Mouse (Mus musculus) embryonic facial prominence, embryonic 11.5 days (tissue): Measurements from ENCODE around the gene B430218F22Rik. TPM values are rescaled to one million over a fixed set of nuclear protein-coding genes. Genes with fewer than 3 reads are reported as not detected.
A peak's percentile ranks its signal among the peaks of the same experiment; 100 is the strongest.
"Not testable (repeated sequence)": the region's sequence is repeated elsewhere in the genome, so short reads cannot be mapped to it uniquely, and the experiment has no call there.

Experiments used
- ATAC-seq: fragments of 200-750 bp; cut with Nextera tagmentation; replicated peaks from 2 replicates; pipeline ENCODE4 v1.8.0; 2017; ENCODE audit warnings: low read depth; ENCODE audit not compliant: insufficient number of reproducible peaks, low FRiP score, low TSS enrichment
- DNase-seq: peaks from one replicate; pipeline ENCODE4 v3.0.0-alpha.2; 2015; ENCODE audit warnings: low spot score
- H3K27ac ChIP-seq: fragments of 300-500 bp; sonication (generic); replicated peaks from 2 replicates; pipeline ENCODE4 v1.5.1; 2014; ENCODE audit warnings: mild to moderate bottlenecking, low read depth, low read length, control low read depth
- H3K27me3 ChIP-seq: fragments of 300-500 bp; sonication (generic); 2 replicates; pipeline ENCODE4 v1.6.1; 2014; ENCODE audit warnings: mild to moderate bottlenecking, low read length, moderate library complexity, mixed read lengths; ENCODE audit not compliant: control insufficient read depth, insufficient read depth
- H3K36me3 ChIP-seq: fragments of 300-500 bp; sonication (generic); replicated peaks from 2 replicates; pipeline ENCODE4 v1.6.1; 2014; ENCODE audit warnings: low read depth, mild to moderate bottlenecking, low read length, moderate library complexity, mixed read lengths; ENCODE audit not compliant: control insufficient read depth, insufficient read depth
- H3K4me1 ChIP-seq: fragments of 300-500 bp; sonication (generic); 2 replicates; pipeline ENCODE4 v1.6.1; 2014; ENCODE audit warnings: low read length, mixed read lengths; ENCODE audit not compliant: control insufficient read depth, insufficient read depth
- H3K4me2 ChIP-seq: fragments of 300-500 bp; sonication (generic); 2 replicates; pipeline ENCODE4 v1.6.1; 2014; ENCODE audit warnings: low read depth, mild to moderate bottlenecking, control low read depth, low read length, moderate library complexity
- H3K4me3 ChIP-seq: fragments of 300-500 bp; sonication (generic); 2 replicates; pipeline ENCODE4 v1.5.1; 2014; ENCODE audit warnings: low read depth, low read length, control low read depth
- H3K9ac ChIP-seq: fragments of 300-500 bp; sonication (generic); replicated peaks from 2 replicates; pipeline ENCODE4 v1.6.1; 2014; ENCODE audit warnings: mild to moderate bottlenecking, control low read depth, low read length
- H3K9me3 ChIP-seq: fragments of 300-500 bp; sonication (generic); replicated peaks from 2 replicates; pipeline ENCODE4 v1.6.1; 2016; ENCODE audit warnings: mild to moderate bottlenecking, low read length, inconsistent platforms, mixed read lengths; ENCODE audit not compliant: control insufficient read depth
- WGBS: fragments of 180-500 bp; shearing (Covaris S2); extraction: QIAGEN DNeasy Blood & Tissue Kit; methylation state at CpG from one replicate; pipeline ENCODE4 v1.1.7; 2014; 5-methylcytosine and 5-hydroxymethylcytosine counted together
- polyA plus RNA-seq: library from polyadenylated mRNA; unstranded; fragments of >200 nt; fragmentation: Nextera tagmentation; extraction: Ambion mirVana; gene quantifications from 2 replicates; pipeline ENCODE4 v1.2.1, GENCODE M21; 2014

Gene B430218F22Rik
- polyA plus RNA-seq, 1 experiment from 2014 or later = 0.50 TPM

DNA sequence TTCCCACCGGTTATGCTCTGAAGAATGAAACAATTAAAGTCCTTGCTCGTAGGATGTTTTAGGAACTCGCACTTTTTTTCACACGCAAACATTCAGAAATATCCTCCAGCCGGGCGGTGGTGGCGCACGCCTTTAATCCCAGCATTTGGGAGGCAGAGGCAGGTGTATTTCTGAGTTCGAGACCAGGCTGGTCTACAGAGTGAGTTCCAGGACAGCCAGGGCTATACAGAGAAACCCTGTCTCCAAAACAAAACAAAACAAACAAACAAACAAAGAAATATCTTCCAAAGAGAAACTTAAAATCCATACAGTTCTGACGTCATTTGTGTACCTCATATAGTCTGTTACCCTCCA, 995 bp downstream of the B430218F22Rik start:
- whole genome bisulfite sequencing = 10% methylated on average over 10 of the region's 10 CpGs
- H3K4me3 ChIP-seq = peak overlapping the region; percentile 92
- not testable (repeated sequence) for H3K27ac ChIP-seq

DNA sequence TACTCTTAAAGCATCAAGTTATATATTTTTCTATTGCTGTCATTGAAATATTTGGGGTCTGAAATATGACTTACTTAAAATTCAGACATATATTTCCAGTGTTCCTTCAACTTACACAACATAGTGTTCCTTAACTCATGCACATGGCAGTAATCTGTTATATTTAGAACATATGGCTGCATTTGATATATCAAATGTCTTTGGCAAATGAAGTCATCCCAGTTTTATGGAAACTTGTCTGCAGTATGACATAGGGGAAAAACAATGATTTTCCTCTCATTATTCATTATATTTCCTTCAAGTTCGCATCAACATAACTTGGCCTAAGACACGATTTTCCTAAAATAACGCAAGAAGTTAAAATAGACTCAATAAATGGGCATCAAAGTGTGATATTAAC, 9.4 kb downstream of the B430218F22Rik start:
- Histone ChIP-seq H3K4me3 (no peak overlapping the region), H3K27me3 (no peaks in the 10 kb centered on the region), H3K4me2 (no peak overlapping the region), H3K27ac (no peak overlapping the region), H3K9ac (no peak overlapping the region), H3K4me1 (no peaks in the 10 kb centered on the region), H3K9me3 (no peaks in the 10 kb centered on the region), H3K36me3 (no peaks in the 10 kb centered on the region)
- DNase-seq (no peak), ATAC-seq (no peak)
- 89% methylated on average over 3 of the region's 3 CpGs for WGBS

More for the DNA sequence above, 995 bp downstream of the B430218F22Rik start:
- H3K27me3 ChIP-seq, H3K4me2 ChIP-seq, H3K36me3 ChIP-seq, H3K9me3 ChIP-seq, H3K4me1 ChIP-seq, DNase-seq, H3K9ac ChIP-seq: not testable (repeated sequence)
- ATAC-seq = peak; percentile 75

DNA sequence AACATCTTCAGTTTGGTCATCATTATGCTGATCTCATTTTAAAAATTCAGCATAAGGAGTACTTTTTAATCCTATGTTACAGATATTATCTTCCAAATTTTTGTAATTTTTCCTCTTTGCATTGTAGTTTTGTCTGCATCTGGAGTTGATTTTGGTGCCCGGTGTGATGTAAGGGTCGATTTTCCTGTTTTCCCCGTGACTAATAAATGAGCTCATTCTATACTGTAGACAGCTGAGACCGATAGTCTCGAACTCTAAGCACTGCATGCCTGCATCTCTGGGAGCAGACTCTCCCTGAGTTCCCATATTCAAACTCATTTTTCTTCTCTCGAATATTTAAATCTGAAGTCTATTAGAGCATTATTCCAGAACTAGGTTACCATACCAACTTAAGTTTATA, 13.9 kb downstream of the B430218F22Rik start:
- Histone ChIP-seq H3K4me1 (no peaks in the 10 kb centered on the region), H3K4me3 (no peak overlapping the region), H3K36me3 (no peaks in the 10 kb centered on the region), H3K9me3 (no peaks in the 10 kb centered on the region), H3K9ac (no peak overlapping the region), H3K27ac (no peak overlapping the region), H3K27me3 (no peaks in the 10 kb centered on the region), H3K4me2 (no peak overlapping the region)
- 0 out of 2 replicates have a peak, but pooled peaks have one; percentile 58 for ATAC-seq
- DNase-seq = peak; percentile 63
- WGBS = 41% methylated on average over 6 of the region's 6 CpGs

DNA sequence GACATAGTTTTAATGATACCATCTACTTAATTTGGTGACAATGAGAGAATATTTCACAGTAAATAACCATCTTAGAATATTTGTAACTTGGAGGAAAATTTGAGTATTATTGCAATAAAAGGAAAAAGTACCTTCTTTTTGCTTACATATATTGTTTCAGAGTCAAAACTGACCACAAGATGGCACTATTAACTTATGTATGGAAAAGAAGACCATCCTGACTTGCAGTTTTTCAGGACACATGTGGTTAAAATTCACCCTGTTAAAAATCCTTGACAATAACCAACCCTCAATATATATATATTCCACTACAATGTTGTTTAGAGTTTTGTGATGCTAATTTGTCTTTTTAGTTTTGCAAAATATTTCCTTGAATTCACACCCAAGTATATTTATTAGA, 17.1 kb downstream of the B430218F22Rik start:
- H3K4me1 ChIP-seq = no peaks in the 10 kb centered on the region
- no peak overlapping the region for H3K4me2 ChIP-seq
- no peak overlapping the region for H3K9ac ChIP-seq
- peak; percentile 89 for DNase-seq
- H3K36me3 ChIP-seq = no peaks in the 10 kb centered on the region
- H3K27ac ChIP-seq = no peak overlapping the region
- no peaks in the 10 kb centered on the region for H3K9me3 ChIP-seq
- H3K27me3 ChIP-seq = no peaks in the 10 kb centered on the region
- H3K4me3 ChIP-seq = no peak overlapping the region
- no peak for ATAC-seq

GRCm38 (mm10) chr13:118411297-118411992, 25.0 kb downstream of the B430218F22Rik start:
- Histone ChIP-seq H3K9me3 (no peaks in the 10 kb centered on the region), H3K27me3 (no peaks in the 10 kb centered on the region), H3K4me2 (no peak overlapping the region), H3K4me1 (no peaks in the 10 kb centered on the region), H3K36me3 (no peaks in the 10 kb centered on the region), H3K4me3 (no peak overlapping the region), H3K9ac (no peak overlapping the region), H3K27ac (no peak overlapping the region)
- no peak for ATAC-seq
- DNase-seq = no peak
- WGBS = 81% methylated on average over 6 of the region's 6 CpGs

DNA sequence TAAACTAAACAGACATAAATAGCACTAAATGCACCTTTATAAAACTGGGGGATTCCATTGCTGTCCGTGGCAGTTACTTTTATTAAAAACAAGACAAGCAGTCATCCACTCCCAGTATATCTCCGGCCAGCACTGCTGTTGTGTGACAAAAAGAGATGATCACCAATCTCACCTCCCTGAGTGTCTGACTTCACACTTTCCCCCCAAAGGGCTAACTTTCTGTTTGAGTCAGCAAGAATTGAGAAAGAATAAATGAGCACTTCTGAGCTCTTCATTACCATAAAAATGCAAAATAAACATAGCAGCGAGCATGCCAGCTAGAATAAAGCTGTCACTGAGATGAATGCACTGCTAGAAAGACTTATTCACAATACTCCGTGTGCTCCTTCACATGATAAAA, 31.7 kb downstream of the B430218F22Rik start:
- Histone ChIP-seq H3K4me2 (no peak overlapping the region), H3K27ac (no peak overlapping the region), H3K36me3 (no peaks in the 10 kb centered on the region), H3K9me3 (no peaks in the 10 kb centered on the region), H3K4me1 (no peaks in the 10 kb centered on the region), H3K27me3 (no peaks in the 10 kb centered on the region), H3K4me3 (no peak overlapping the region), H3K9ac (no peak overlapping the region)
- 69% methylated on average over 4 of the region's 4 CpGs for WGBS
- no peak for ATAC-seq
- DNase-seq = no peak

DNA sequence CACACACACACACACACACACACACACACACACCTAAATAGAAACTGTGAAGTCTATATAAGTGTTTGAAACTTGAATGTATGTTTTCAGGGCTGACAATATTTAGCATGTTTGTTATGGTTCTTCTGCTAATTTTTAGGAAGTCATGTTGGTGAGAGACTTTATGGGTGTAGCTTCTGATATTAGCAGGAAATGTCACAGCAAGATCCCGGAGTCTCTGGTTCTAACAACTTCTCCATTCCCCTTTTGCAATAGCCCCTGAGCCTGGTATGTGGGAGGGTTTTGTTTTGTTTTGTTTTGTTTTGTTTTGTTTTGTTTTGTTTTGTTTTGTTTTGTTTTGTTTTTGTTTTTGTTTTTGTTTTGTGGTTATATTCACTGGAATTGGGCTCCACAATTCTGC, 34.0 kb downstream of the B430218F22Rik start:
- H3K9me3 ChIP-seq = no peaks in the 10 kb centered on the region
- no peak overlapping the region for H3K9ac ChIP-seq
- H3K4me2 ChIP-seq = no peak overlapping the region
- 85% methylated on average over 1 of the region's 1 CpGs for WGBS
- no peak for DNase-seq
- H3K27ac ChIP-seq = no peak overlapping the region
- H3K4me1 ChIP-seq = no peaks in the 10 kb centered on the region
- no peak overlapping the region for H3K4me3 ChIP-seq
- H3K27me3 ChIP-seq = no peaks in the 10 kb centered on the region
- H3K36me3 ChIP-seq = no peaks in the 10 kb centered on the region
- no peak for ATAC-seq

- no peaks in the 10 kb centered on the region for H3K9me3 ChIP-seq
- H3K9ac ChIP-seq = no peak overlapping the region
- no peaks in the 10 kb centered on the region for H3K4me1 ChIP-seq
- H3K36me3 ChIP-seq = no peaks in the 10 kb centered on the region
- no peaks in the 10 kb centered on the region for H3K27me3 ChIP-seq
- no peak overlapping the region for H3K27ac ChIP-seq
- DNase-seq = no peak
- no peak overlapping the region for H3K4me3 ChIP-seq
- no peak overlapping the region for H3K4me2 ChIP-seq
- no peak for ATAC-seq
- WGBS = 91% methylated on average over 1 of the region's 1 CpGs
These were observed 34.4 kb downstream of the B430218F22Rik start for GRCm38 (mm10) chr13:118420847-118421246.
